Mouse (Mus musculus) erythroblast, embryonic 14.5 days (primary cell): ENCODE results near the gene Gria4.

Experiments used
- GATA1 ChIP-seq: IDR thresholded peaks from 2 replicates; pipeline ENCODE4 v1.6.1; 2012; ENCODE audit warnings: low read length, inconsistent platforms, mixed read lengths
- TAL1 ChIP-seq: IDR thresholded peaks from 3 replicates; pipeline ENCODE4 v1.6.1; 2012; ENCODE audit warnings: low read length, inconsistent platforms, mixed read lengths

GRCm38 (mm10) chr9:4654333-4654732, 141.7 kb downstream of the Gria4 start:
- TF ChIP-seq TAL1 (no peak), GATA1 (no peak)
